Mouse (Mus musculus) adrenal gland, postnatal 14 days (tissue): Measurements from ENCODE around the gene Rabggta. TPM values are rescaled to one million over a fixed set of nuclear protein-coding genes. Genes with fewer than 3 reads are reported as not detected.

Experiments
- DNase-seq: peaks from one replicate; pipeline ENCODE4 v3.0.0; 2021; ENCODE audit warnings: mixed read lengths
- total RNA-seq: library from RNA; stranded (reverse); gene quantifications from 2 replicates; pipeline ENCODE4 v1.2.3, GENCODE M21; 2021

Gene Rabggta
- total RNA-seq, 1 experiment from 2014 or later, result 19.5 TPM

DNA sequence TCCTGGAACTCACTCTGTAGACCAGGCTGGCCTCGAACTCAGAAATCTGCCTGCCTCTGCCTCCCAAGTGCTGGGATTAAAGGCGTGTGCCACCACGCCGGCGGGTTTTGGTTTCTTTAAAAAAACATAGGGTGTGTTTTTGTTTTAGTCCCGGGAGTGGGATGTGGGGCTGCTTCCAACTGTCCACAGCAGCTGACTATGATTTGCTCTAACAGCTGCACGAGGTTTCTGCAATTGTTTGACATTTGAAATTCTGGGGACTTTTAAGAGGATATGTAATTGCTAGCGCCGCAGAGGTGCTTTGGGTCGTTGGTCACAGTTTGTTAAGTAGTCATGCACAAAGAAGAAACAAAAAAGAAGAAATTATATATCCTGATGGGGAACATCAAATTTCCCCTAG is 32.6 kb downstream of the Rabggta start:
- no peak for DNase-seq

DNA sequence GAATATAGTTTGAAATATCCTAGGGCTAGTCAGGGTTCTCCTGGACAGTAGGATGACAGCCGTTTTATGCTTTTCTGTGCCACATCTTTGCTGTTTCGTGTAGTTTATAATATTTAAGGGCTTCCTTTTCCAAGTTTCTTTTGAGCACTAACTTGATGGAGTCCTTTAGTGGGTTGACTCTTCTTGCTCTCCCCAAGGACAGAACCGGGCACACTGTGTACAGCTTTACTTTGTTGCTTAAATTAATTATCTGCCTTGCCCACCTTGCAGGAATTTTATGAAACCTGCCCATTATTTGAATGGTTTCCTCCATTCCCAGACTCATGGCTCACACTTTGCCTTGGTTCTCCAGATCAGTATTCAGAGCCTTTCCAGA is 40.0 kb downstream of the Rabggta start:
- DNase-seq, result no peak

DNA sequence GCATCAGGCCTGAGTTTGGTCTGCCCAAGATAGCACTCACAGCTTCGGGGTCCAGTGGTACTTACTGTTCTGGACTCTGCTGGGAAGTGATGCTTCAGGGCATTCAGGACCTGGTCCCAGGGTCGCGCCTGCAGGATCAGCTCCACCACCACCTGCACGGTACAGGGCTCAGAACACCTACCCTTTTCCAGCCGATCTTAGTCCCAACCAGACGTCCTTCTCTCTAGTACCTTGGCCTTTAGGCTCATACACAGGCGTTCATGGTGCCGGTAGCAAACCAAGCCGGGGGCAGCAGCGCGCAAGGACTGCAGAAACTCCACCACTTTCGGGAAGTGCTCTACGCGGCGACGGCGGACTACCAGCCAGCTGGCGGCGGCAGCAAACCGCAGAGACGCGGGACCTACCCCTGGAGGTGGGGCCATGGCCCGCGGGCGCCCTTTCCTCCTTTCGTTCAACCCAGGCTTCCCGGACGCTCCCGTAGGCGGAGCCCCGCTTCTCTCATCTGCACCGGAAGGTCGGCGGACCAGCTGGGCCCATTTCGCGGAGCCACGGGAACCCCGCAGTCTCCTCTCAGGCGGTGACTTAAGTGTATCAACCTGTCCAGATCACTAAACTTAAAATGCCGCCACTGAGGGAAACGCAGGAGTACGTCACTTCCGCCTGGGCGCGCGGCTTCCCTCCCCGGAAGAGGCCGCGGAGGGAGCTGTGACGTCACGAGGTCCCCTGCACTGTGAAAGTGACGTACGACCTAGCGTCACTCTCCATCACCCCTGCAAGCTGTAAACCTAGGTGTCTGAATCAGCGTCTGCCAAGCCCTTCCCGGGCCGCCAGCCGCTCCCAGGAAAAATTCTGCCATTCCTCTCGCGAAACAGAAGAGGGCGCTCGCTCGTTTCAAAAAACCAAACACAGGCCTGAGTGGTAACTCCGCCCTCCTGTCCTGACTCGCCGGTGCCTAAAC is 40.6 kb downstream of the Rabggta start, which contains the start of gene Tinf2:
TSS of gene Tinf2 (minus strand) at position 661 of the 958 bp plus-strand sequence.
- peak; percentile 95 for DNase-seq

DNA sequence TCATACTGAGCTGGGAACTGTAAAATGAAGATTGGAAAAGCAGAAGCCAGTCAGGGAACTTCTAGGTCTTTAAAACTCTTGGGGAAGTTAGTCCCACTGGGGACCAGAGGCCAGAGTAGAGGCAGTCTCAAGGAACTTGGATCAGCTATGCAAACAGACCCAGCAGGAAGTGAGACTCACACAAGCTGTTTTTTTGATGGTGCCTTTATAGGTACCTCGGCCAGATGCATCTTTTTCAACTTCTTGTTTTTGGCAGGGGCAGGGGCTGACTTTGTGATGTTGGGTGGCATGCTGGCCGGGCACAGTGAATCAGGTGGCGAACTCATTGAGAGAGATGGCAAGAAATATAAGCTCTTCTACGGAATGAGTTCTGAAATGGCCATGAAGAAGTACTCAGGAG is 44.4 kb downstream of the Rabggta start:
- DNase-seq, result no peak

DNA sequence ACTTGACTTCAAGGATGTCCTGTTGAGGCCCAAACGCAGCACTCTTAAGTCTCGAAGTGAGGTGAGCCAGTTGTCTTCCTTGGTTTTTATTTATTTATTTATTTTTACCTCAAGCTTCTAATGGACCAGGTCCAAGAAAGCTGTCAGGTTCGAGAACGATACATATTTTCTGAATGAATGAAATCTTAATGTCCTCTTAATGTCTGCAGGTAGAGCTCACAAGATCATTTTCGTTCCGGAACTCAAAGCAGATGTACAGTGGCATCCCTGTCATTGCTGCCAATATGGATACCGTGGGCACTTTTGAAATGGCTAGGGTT is 49.4 kb downstream of the Rabggta start:
- DNase-seq, result no peak

DNA sequence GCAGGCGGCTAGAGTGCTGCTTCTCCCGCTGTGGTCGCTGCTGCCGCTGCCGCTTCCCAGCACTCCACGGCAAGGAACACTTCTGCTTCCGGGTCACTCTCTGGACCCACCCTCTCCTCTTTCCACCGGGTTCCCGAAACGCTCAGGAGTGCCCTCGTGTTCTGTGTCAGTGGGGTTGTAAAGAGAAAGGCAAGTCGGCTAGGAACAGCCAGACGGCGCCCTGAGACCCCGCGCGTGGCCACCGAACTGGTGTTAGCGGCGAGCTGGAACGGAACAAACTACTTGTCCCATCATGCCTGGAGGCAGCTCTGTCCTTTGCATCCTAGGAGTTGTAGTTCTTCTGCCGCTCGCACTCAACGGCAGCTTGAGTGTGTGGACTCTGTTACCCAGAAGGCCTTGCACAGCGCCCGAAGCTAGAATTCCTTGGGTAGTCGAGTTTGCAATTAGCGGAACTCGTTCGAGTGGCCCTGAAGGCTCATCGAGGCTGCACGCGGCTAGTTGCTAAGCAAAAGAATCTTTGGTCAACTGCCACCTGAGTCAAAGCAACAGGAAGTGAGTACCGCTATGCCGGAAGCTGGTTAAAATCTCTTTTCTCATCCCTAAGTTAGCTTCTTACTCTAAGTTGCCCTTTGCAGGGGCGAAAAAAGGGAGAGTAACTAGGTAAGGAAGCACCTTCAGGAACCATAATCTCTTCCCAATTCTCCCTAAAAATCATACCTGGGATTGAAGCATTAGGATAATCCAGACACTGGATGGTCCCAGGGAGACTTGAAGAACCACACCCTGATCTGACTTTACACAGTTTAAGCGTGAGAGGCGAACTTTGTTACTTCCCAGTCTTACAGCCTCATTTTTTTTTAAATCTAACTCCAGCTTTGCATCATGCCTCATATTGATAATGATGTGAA is 50.0 kb downstream of the Rabggta start, which contains the start of the genes Gmpr2 and Nedd8:
TSS of gene Gmpr2 (plus strand) at position 109 of the 908 bp plus-strand sequence.
TSS of gene Nedd8 (minus strand) at position 292 of the 908 bp plus-strand sequence.
- DNase-seq, result peak; percentile 93

DNA sequence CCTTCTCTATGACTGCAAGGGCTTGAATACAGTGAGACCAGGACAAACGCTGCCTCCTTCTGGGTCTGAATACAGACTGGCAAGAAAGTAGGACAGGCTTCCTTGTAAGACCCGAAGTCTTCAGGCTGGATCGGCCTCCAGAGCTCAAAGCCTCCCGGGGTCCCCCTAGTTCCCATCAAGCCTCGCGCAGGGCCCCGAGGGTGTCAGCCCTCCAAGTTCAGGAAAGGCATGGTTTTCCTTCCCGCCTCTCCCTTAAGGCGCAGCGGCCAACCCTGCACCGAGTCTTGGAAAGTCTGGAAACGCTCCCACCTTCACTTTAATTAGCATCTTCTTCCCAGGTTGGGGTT is 50.6 kb downstream of the Rabggta start:
- no peak for DNase-seq

Other genes with a start within 250 kb of the Rabggta start
- gene Dhrs4, start 243.5 kb downstream of the Rabggta start, total RNA-seq, result 130 and 149 TPM in 2 replicates
- 6.9 TPM in 2 replicates for gene Carmil3, start 231.6 kb downstream of the Rabggta start, total RNA-seq
- gene Cpne6, start 211.8 kb downstream of the Rabggta start, total RNA-seq, result 0.45 TPM in 1 of 2 replicates, not detected in the other
- gene Nrl, start 197.3 kb downstream of the Rabggta start, total RNA-seq, result not detected in 2 replicates
- 35.1 and 42.8 TPM in 2 replicates for gene Pck2, start 182.0 kb downstream of the Rabggta start, total RNA-seq
- 99.9 and 118 TPM in 2 replicates for gene Dcaf11, start 162.3 kb downstream of the Rabggta start, total RNA-seq
- gene A730061H03Rik, start 161.9 kb downstream of the Rabggta start, total RNA-seq, result 1.2 TPM in 1 of 2 replicates, not detected in the other
- gene Fitm1, start 146.6 kb downstream of the Rabggta start, total RNA-seq, result 0.79 and 2.1 TPM in 2 replicates
- gene Psme1, start 144.1 kb downstream of the Rabggta start, total RNA-seq, result 316 and 330 TPM in 2 replicates
- gene Emc9, start 137.0 kb downstream of the Rabggta start, total RNA-seq, result 37.5 and 45.2 TPM in 2 replicates
- 349 and 376 TPM in 2 replicates for gene Psme2, start 131.2 kb downstream of the Rabggta start, total RNA-seq
- gene Rnf31, start 130.6 kb downstream of the Rabggta start, total RNA-seq, result 24.8 and 37.7 TPM in 2 replicates
- 12.9 and 16.7 TPM in 2 replicates for gene Irf9, start 118.7 kb downstream of the Rabggta start, total RNA-seq
- 4.4 and 6.9 TPM in 2 replicates for gene Rec8, start 104.2 kb downstream of the Rabggta start, total RNA-seq
- 78.2 and 105 TPM in 2 replicates for gene Ipo4, start 86.3 kb downstream of the Rabggta start, total RNA-seq
- gene Gm49378, start 84.4 kb downstream of the Rabggta start, total RNA-seq, result 2.4 and 3.9 TPM in 2 replicates
- gene Tm9sf1, start 78.5 kb downstream of the Rabggta start, total RNA-seq, result 68.4 and 78.5 TPM in 2 replicates
- 1.9 and 3.1 TPM in 2 replicates for gene Tssk4, start 72.1 kb downstream of the Rabggta start, total RNA-seq
- 50.4 and 60.3 TPM in 2 replicates for gene Mdp1, start 61.8 kb downstream of the Rabggta start, total RNA-seq
- 24.0 and 25.8 TPM in 2 replicates for gene Gmpr2, start 50.3 kb downstream of the Rabggta start, total RNA-seq
- 297 and 307 TPM in 2 replicates for gene Nedd8, start 50.1 kb downstream of the Rabggta start, total RNA-seq
- 26.1 and 27.4 TPM in 2 replicates for gene Tinf2, start 40.4 kb downstream of the Rabggta start, total RNA-seq
- 0.74 and 2.3 TPM in 2 replicates for gene Tgm1, start 8.3 kb downstream of the Rabggta start, total RNA-seq
- gene Dhrs1, start 23.4 kb upstream of the Rabggta start, total RNA-seq, result 81.5 and 93.6 TPM in 2 replicates
- 15.9 and 16.2 TPM in 2 replicates for gene Nop9, start 23.4 kb upstream of the Rabggta start, total RNA-seq
- 1.7 and 22.1 TPM in 2 replicates for gene Cideb, start 36.2 kb upstream of the Rabggta start, total RNA-seq
- gene Ltb4r2, start 39.2 kb upstream of the Rabggta start, total RNA-seq, result 0.11 and 0.37 TPM in 2 replicates
- gene Ltb4r1, start 43.7 kb upstream of the Rabggta start, total RNA-seq, result 0.48 and 0.71 TPM in 2 replicates
- gene Adcy4, start 61.8 kb upstream of the Rabggta start, total RNA-seq, result 14.3 and 17.3 TPM in 2 replicates
- 5.2 and 7.8 TPM in 2 replicates for gene Ripk3, start 66.6 kb upstream of the Rabggta start, total RNA-seq
- 23.8 and 31.2 TPM in 2 replicates for gene Nfatc4, start 100.9 kb upstream of the Rabggta start, total RNA-seq
- gene Nynrin, start 131.7 kb upstream of the Rabggta start, total RNA-seq, result 14.1 and 18.8 TPM in 2 replicates
- 0.11 and 0.34 TPM in 2 replicates for gene Cbln3, start 162.1 kb upstream of the Rabggta start, total RNA-seq
- 19.2 and 23.8 TPM in 2 replicates for gene Khnyn, start 162.7 kb upstream of the Rabggta start, total RNA-seq
- 83.3 and 100 TPM in 2 replicates for gene Sdr39u1, start 178.0 kb upstream of the Rabggta start, total RNA-seq
- 4.3 and 5.9 TPM in 2 replicates for gene Cma1, start 222.4 kb upstream of the Rabggta start, total RNA-seq
- gene Cma2, start 228.7 kb upstream of the Rabggta start, total RNA-seq, result 0.70 TPM in 1 of 2 replicates, not detected in the other